Mouse (Mus musculus) liver, embryonic 15.5 days (tissue): ENCODE data around the gene Pacs1. TPM values are rescaled to one million over a fixed set of nuclear protein-coding genes. Genes with fewer than 3 reads are reported as not detected.

ENCODE experiments used
- ATAC-seq: fragments of 200-750 bp; cut with Nextera tagmentation; 2 replicates; pipeline ENCODE4 v1.8.0; 2017; ENCODE audit warnings: moderate number of reproducible peaks, mild to moderate bottlenecking, moderate library complexity; ENCODE audit not compliant: insufficient read depth
- H3K27ac ChIP-seq: fragments of 300-500 bp; sonication (generic); replicated peaks from 2 replicates; pipeline ENCODE4 v1.5.1; 2015; ENCODE audit warnings: mild to moderate bottlenecking, inconsistent platforms
- H3K27me3 ChIP-seq: fragments of 300-500 bp; sonication (generic); 2 replicates; pipeline ENCODE4 v1.6.1; 2015; ENCODE audit warnings: mild to moderate bottlenecking, inconsistent platforms
- H3K36me3 ChIP-seq: fragments of 300-500 bp; sonication (generic); replicated peaks from 2 replicates; pipeline ENCODE4 v1.6.1; 2015; ENCODE audit warnings: moderate library complexity, mild to moderate bottlenecking, inconsistent platforms
- H3K4me1 ChIP-seq: fragments of 300-500 bp; sonication (generic); replicated peaks from 2 replicates; pipeline ENCODE4 v1.6.1; 2015; ENCODE audit warnings: inconsistent platforms
- H3K4me2 ChIP-seq: fragments of 300-500 bp; sonication (generic); 2 replicates; pipeline ENCODE4 v1.6.1; 2015; ENCODE audit warnings: moderate library complexity, mild to moderate bottlenecking, inconsistent platforms
- H3K4me3 ChIP-seq: fragments of 300-500 bp; sonication (generic); replicated peaks from 2 replicates; pipeline ENCODE4 v1.5.1; 2015; ENCODE audit warnings: mild to moderate bottlenecking, inconsistent platforms
- H3K9ac ChIP-seq: fragments of 300-500 bp; sonication (generic); 2 replicates; pipeline ENCODE4 v1.6.1; 2015; ENCODE audit warnings: moderate library complexity, mild to moderate bottlenecking, inconsistent platforms
- H3K9me3 ChIP-seq: fragments of 300-500 bp; sonication (generic); replicated peaks from 2 replicates; pipeline ENCODE4 v1.6.1; 2016; ENCODE audit warnings: inconsistent platforms
- WGBS: fragments of 180-500 bp; shearing (Covaris S2); methylation state at CpG from one replicate; pipeline ENCODE4 v1.1.7; 2015; ENCODE audit warnings: mixed read lengths; ENCODE audit not compliant: insufficient replicate concordance; 5-methylcytosine and 5-hydroxymethylcytosine counted together
- microRNA-seq: library from miRNA; unstranded; fragments of <30 nt; microRNA quantifications from one replicate; pipeline ENCODE4, GENCODE M21; 2016
- polyA plus RNA-seq: library from polyadenylated mRNA; unstranded; fragments of >200 nt; fragmentation: Nextera tagmentation; extraction: Ambion mirVana; gene quantifications from 2 replicates; pipeline ENCODE4 v1.2.1, GENCODE M21; 2015

Pacs1 gene
- polyA plus RNA-seq, 1 experiment from 2014 or later, result 8.6 TPM

DNA sequence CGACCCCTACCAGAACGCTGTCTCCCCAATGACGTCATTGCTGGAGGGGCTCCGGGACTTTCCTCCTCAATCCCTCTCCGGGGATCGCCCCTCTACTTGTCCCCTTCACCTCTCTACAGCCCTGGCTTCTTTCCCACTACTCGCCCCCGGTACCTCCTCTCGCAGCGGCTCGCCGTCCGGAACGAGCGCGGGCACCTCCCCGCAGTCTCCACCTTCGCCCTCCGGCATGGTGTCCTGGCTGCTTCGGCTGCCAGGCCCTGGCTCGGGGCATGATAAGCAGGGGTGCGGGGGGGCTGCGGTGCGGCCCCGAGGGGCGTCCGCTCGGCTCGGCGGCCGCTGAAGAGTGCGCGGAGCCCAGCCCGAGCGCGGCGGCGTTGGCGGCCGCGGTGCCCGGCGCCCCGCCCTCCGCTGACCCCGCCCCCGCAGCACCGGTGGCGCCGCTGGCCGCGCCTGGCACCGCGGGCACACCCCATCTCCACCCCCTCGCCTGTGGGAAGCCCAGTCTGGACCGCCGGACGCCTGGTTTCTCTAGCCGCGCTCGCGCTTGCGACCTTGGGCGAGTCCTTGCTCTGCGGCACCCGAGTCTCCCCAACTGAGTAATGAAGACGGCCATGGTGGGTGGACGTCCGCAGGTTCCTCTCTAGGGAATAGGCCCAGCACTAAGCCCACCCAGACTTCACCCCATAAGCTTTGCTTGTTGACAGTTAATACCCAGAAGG, 187.6 kb downstream of the Pacs1 start, which contains the start of gene Tmem151a:
Tmem151a (minus strand) TSS at position 387 of the 719 bp plus-strand sequence.
- H3K4me3 ChIP-seq, result peak within 1 kb of the TSS; percentile 58
- peak within 1 kb of the TSS; percentile 30; the same call in 1 of the 2 replicates for H3K9ac ChIP-seq

DNA sequence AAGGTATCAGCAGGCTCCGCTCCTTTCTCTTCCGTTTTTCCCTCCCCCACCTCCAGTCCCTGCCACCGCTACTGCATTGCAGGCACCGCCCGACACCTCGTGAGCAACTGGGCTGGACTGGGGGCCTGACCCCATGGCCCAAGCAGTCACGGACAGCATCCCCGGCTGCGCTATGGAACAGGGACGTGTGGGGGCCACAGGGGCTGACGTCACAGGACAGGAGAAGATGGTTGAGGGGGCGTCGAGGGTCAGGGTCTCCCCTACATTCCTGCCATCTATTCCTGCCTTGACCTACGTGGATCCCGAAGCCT, 188.1 kb downstream of the Pacs1 start:
- ATAC-seq, result no peak

More for the DNA sequence above, 187.6 kb downstream of the Pacs1 start, which contains the start of gene Tmem151a:
- Histone ChIP-seq H3K4me1 (peaks cover 38% of the 10 kb centered on the region), H3K9me3 (no peaks in the 10 kb centered on the region), H3K27me3 (peaks cover 75% of the 10 kb centered on the region), H3K36me3 (peaks cover under 1% of the 10 kb centered on the region), H3K27ac (no peak within 1 kb of the TSS), H3K4me2 (peak within 1 kb of the TSS; percentile 83)
- no peak for ATAC-seq
- WGBS, result under 1% methylated on average over 69 of the region's 69 CpGs

DNA sequence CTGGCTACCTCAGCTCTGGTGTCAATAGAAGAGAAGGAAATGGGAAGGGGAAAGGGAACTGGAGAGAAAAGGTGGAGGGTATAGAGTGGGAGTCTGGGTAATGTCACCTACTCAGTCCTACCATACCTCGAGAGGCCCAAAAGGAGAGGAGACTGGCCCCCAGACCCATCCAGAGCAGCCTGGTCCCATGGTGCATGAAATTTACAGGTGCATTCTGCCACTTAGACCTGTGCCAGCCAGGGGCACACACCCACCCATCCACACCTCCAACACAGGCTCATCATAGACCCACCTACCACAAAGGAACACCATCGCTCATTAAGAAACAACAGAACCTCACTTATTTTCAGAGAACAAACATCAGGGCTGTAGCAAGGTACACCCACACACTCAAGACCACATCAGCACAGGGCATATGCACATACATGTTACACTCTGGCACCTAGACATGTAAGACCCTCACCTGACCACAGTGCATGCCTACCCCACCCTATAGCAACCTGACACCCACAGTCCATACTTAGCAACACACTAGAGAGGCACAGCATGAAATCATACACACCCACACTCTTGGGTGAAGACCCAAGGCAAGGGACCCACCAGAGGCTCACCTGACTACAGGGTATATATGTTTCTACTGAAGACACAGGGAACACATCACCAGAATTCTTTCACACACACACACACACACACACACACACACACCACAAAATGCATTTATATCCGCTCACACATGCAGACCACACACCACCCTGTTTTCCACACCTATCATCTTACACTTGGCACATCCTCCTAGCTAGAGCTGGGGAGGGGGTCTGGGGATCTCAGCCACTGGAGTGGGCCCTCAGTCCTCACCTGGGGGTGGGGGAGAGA, 188.7 kb downstream of the Pacs1 start:
- peaks cover 86% of the 10 kb centered on the region for H3K27me3 ChIP-seq
- no peaks in the 10 kb centered on the region for H3K9me3 ChIP-seq
- 45% methylated on average over 3 of the region's 3 CpGs for WGBS
- H3K27ac ChIP-seq, result no peak overlapping the region
- no peak overlapping the region for H3K4me3 ChIP-seq
- H3K4me2 ChIP-seq, result no peak overlapping the region
- no peak for ATAC-seq
- H3K9ac ChIP-seq, result no peak overlapping the region
- H3K36me3 ChIP-seq, result no peaks in the 10 kb centered on the region
- peaks cover 33% of the 10 kb centered on the region for H3K4me1 ChIP-seq

More for the DNA sequence above, 188.1 kb downstream of the Pacs1 start:
- H3K4me1 ChIP-seq, result peaks cover 38% of the 10 kb centered on the region
- H3K4me2 ChIP-seq, result peak overlapping the region; percentile 83
- H3K9me3 ChIP-seq, result no peaks in the 10 kb centered on the region
- H3K36me3 ChIP-seq, result no peaks in the 10 kb centered on the region
- peaks cover 80% of the 10 kb centered on the region for H3K27me3 ChIP-seq
- no peak overlapping the region for H3K9ac ChIP-seq
- WGBS, result 2% methylated on average over 15 of the region's 15 CpGs
- peak overlapping the region; percentile 58 for H3K4me3 ChIP-seq
- no peak overlapping the region for H3K27ac ChIP-seq

Small RNA genes lying within 50 kb of the gene (microRNA-seq; reads per million reads assigned to microRNA genes)
- gene Gm27468, result not detected

Other genes starting within 250 kb of the Pacs1 start
- gene Slc29a2, start 249.3 kb downstream of the Pacs1 start, polyA plus RNA-seq, result 0.86 and 0.97 TPM in 2 replicates
- gene B4gat1, start 234.3 kb downstream of the Pacs1 start, polyA plus RNA-seq, result 8.9 TPM in 2 replicates
- 0.36 and 0.54 TPM in 2 replicates for gene AC124502.3, start 234.2 kb downstream of the Pacs1 start, polyA plus RNA-seq
- gene Brms1, start 231.8 kb downstream of the Pacs1 start, polyA plus RNA-seq, result 24.0 and 25.5 TPM in 2 replicates
- gene Rin1, start 222.6 kb downstream of the Pacs1 start, polyA plus RNA-seq, result 0.17 and 0.38 TPM in 2 replicates
- 3.2 and 3.7 TPM in 2 replicates for gene Cd248, start 205.0 kb downstream of the Pacs1 start, polyA plus RNA-seq
- 0.41 and 0.45 TPM in 2 replicates for gene Tmem151a, start 187.6 kb downstream of the Pacs1 start, polyA plus RNA-seq
- gene Yif1a, start 184.6 kb downstream of the Pacs1 start, polyA plus RNA-seq, result 49.4 and 55.3 TPM in 2 replicates
- 0.68 and 0.83 TPM in 2 replicates for gene Cnih2, start 174.6 kb downstream of the Pacs1 start, polyA plus RNA-seq
- gene Rab1b, start 166.0 kb downstream of the Pacs1 start, polyA plus RNA-seq, result 85.4 and 89.7 TPM in 2 replicates
- 1.7 and 2.7 TPM in 2 replicates for gene Klc2, start 154.6 kb downstream of the Pacs1 start, polyA plus RNA-seq
- gene Sf3b2, start 22.3 kb upstream of the Pacs1 start, polyA plus RNA-seq, result 113 and 114 TPM in 2 replicates
- 0.06 and 0.09 TPM in 2 replicates for gene Gal3st3, start 25.2 kb upstream of the Pacs1 start, polyA plus RNA-seq
- gene Catsper1, start 62.6 kb upstream of the Pacs1 start, polyA plus RNA-seq, result not detected in 2 replicates
- not detected in 2 replicates for gene Cst6, start 76.5 kb upstream of the Pacs1 start, polyA plus RNA-seq
- 26.0 and 26.5 TPM in 2 replicates for gene Eif1ad, start 93.6 kb upstream of the Pacs1 start, polyA plus RNA-seq
- gene Banf1, start 94.0 kb upstream of the Pacs1 start, polyA plus RNA-seq, result 216 and 231 TPM in 2 replicates
- 26.5 and 31.5 TPM in 2 replicates for gene Sart1, start 115.6 kb upstream of the Pacs1 start, polyA plus RNA-seq
- gene Tsga10ip, start 129.4 kb upstream of the Pacs1 start, polyA plus RNA-seq, result 0.46 TPM in 1 of 2 replicates, not detected in the other
- 61.1 and 64.6 TPM in 2 replicates for gene Drap1, start 151.9 kb upstream of the Pacs1 start, polyA plus RNA-seq
- 17.6 and 19.8 TPM in 2 replicates for gene AI837181, start 152.0 kb upstream of the Pacs1 start, polyA plus RNA-seq
- gene Fosl1, start 174.4 kb upstream of the Pacs1 start, polyA plus RNA-seq, result not detected in 2 replicates
- gene Ccdc85b, start 184.8 kb upstream of the Pacs1 start, polyA plus RNA-seq, result 1.6 TPM in 2 replicates
- gene Fibp, start 187.5 kb upstream of the Pacs1 start, polyA plus RNA-seq, result 25.3 and 28.6 TPM in 2 replicates
- 0.53 and 0.54 TPM in 2 replicates for gene Ctsw, start 195.4 kb upstream of the Pacs1 start, polyA plus RNA-seq
- gene Efemp2, start 200.8 kb upstream of the Pacs1 start, polyA plus RNA-seq, result 16.0 and 17.5 TPM in 2 replicates
- 14.0 and 16.4 TPM in 2 replicates for gene Mus81, start 215.3 kb upstream of the Pacs1 start, polyA plus RNA-seq
- 992 and 1,073 TPM in 2 replicates for gene Cfl1, start 217.3 kb upstream of the Pacs1 start, polyA plus RNA-seq
- 0.12 TPM in 1 of 2 replicates, not detected in the other for gene 1700020D05Rik, start 230.7 kb upstream of the Pacs1 start, polyA plus RNA-seq
- 6.8 and 7.0 TPM in 2 replicates for gene Snx32, start 237.4 kb upstream of the Pacs1 start, polyA plus RNA-seq